Mouse (Mus musculus) lung, adult 2 months (tissue): ENCODE measurements around the gene Mettl7a2. TPM values are rescaled to one million over a fixed set of nuclear protein-coding genes. Genes with fewer than 3 reads are reported as not detected.
"Not testable (repeated sequence)": the region's sequence is repeated elsewhere in the genome, so short reads cannot be mapped to it uniquely, and the experiment has no call there.

Experiments
- DNase-seq: peaks from one replicate; pipeline ENCODE4 v3.0.0; 2022
- H3K4me1 ChIP-seq: fragments of 200-500 bp; 2 replicates; pipeline ENCODE4 v1.6.1; 2011; ENCODE audit warnings: low read length; ENCODE audit not compliant: control insufficient read depth, insufficient read depth
- H3K4me3 ChIP-seq: fragments of 200-500 bp; replicated peaks from 2 replicates; pipeline ENCODE3; 2011; ENCODE audit warnings: low read depth, mild to moderate bottlenecking, control low read depth, low read length; ENCODE audit errors: extremely low read depth
- CTCF ChIP-seq: fragments of 200-500 bp; IDR thresholded peaks from 2 replicates; pipeline ENCODE4 v1.5.1; 2011; ENCODE audit warnings: mild to moderate bottlenecking, low read length, control low read depth; ENCODE audit not compliant: insufficient read depth
- POLR2A ChIP-seq: fragments of 200-500 bp; IDR thresholded peaks from 2 replicates; pipeline ENCODE4 v1.6.1; 2011; ENCODE audit warnings: low read depth, mild to moderate bottlenecking, control low read depth, low read length, borderline replicate concordance; ENCODE audit errors: extremely low read depth
- WGBS: fragments of 180-500 bp; shearing (Covaris S2); methylation state at CpG from one replicate; pipeline ENCODE4 v1.1.7; 2018; 5-methylcytosine and 5-hydroxymethylcytosine counted together
- polyA plus RNA-seq: library from polyadenylated mRNA; depleted of rRNA; stranded (reverse); fragments of >200 nt; gene quantifications from 2 replicates; pipeline ENCODE4 v1.2.3, GENCODE M21; 2012; rRNA removed

The Mettl7a2 gene
- polyA plus RNA-seq, result 0.10 TPM in 1 of 2 replicates, not detected in the other

GRCm38 (mm10) chr15:100352711-100353250, at the start of gene Mettl7a2, which contains the start of gene Methig1:
Gene Mettl7a2, plus strand, starts transcription at chr15:100353200.
Gene Methig1, plus strand, starts transcription at chr15:100353149.
- 77% methylated on average over 10 of the region's 10 CpGs for WGBS

DNA sequence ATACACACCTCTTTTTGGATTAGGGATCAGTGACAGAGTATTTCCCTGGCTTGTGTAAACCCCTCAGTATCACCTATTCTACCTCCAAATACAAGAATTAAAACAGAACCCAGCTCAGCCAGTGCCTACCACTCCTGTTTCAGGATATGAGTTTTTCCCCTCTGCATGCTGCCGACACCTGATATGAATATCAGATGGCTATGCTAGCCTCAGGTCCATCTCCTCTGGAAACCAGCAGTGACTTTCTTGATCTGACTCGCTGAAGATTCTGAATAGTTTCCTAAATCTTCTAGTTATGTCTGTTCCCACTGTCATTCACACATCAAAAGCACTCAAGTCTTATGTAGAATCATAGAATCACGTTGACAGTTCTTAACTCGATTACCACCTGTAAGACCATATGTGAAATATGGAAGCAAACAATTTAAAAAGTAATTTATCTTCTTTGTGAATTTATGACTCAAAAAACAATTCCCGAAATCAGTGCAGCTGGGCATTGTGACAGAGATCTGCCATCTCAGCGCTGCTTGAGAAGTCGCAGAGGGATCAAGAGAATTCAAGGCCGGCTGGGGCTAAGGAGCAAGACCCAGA, 49.5 kb upstream of the Mettl7a2 start:
- peak overlapping the region; percentile 1 for H3K4me3 ChIP-seq
- no peak for DNase-seq
- TF ChIP-seq POLR2A (no peak), CTCF (no peak)

More at GRCm38 (mm10) chr15:100352711-100353250, at the start of gene Mettl7a2, which contains the start of gene Methig1:
- Histone ChIP-seq H3K4me1 (no peaks in the 10 kb centered on the region), H3K4me3 (no peak within 1 kb of the TSS)
- no peak for TF ChIP-seq POLR2A
- no peak for TF ChIP-seq CTCF
- no peak for DNase-seq

GRCm38 (mm10) chr15:100304019-100304991, 48.7 kb upstream of the Mettl7a2 start, which contains the start of gene Mettl7a1:
Gene Mettl7a1, plus strand, starts transcription at chr15:100304140.
- DNase-seq, result peak; percentile 88
- Histone ChIP-seq H3K4me1 (no peaks in the 10 kb centered on the region), H3K4me3 (peak within 1 kb of the TSS; percentile 73)
- WGBS, result 2% methylated on average over 21 of the region's 30 CpGs
- TF ChIP-seq POLR2A (peak; percentile 98), CTCF (no peak)

More for the DNA sequence above, 49.5 kb upstream of the Mettl7a2 start:
- no peaks in the 10 kb centered on the region for H3K4me1 ChIP-seq
- WGBS, result 35% methylated on average over 8 of the region's 8 CpGs

- Histone ChIP-seq H3K4me3 (peak overlapping the region; percentile 57), H3K4me1 (no peaks in the 10 kb centered on the region)
- TF ChIP-seq POLR2A (no peak), CTCF (no peak)
- WGBS, result 60% methylated on average over 2 of the region's 2 CpGs
- DNase-seq, result no peak
Measured at GRCm38 (mm10) chr15:100306201-100306600, 46.8 kb upstream of the Mettl7a2 start.

- peak overlapping the region; percentile 41 for H3K4me3 ChIP-seq
- not testable (repeated sequence) for H3K4me1 ChIP-seq, DNase-seq
- TF ChIP-seq CTCF, result 0 out of 2 replicates have a peak, but pooled peaks have one; percentile 29
- 15% methylated on average over 11 of the region's 11 CpGs for WGBS
Measured at GRCm38 (mm10) chr15:100307438-100308096, 45.4 kb upstream of the Mettl7a2 start.

DNA sequence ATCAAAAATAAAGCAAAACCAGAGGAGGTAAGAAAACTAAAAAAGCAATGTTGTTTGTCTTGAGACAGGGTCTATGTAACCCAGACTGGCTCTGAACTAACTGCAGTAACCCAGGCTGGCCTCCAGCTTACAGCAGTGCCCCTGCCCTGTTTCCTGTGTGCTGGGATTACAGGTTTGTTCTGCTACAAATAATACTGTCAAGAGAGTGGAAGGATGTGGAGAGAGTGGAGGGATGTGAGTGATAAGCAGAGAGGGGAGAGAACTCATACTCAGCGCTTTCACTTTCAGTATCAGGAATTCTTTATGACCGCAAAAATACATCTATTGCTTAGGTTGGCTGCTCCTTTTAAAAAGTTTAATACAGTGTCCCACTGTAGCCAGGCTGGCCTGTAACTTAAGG, 40.7 kb upstream of the Mettl7a2 start:
- no peak for DNase-seq
- no peak for TF ChIP-seq CTCF
- no peak for TF ChIP-seq POLR2A
- Histone ChIP-seq H3K4me1 (peaks cover 3% of the 10 kb centered on the region; the same call in 1 of the 2 replicates), H3K4me3 (no peak overlapping the region)
- WGBS, result 24% methylated on average over 2 of the region's 2 CpGs

GRCm38 (mm10) chr15:100314448-100315145, 38.4 kb upstream of the Mettl7a2 start:
- peaks cover 13% of the 10 kb centered on the region for H3K4me1 ChIP-seq
- 93% methylated on average over 5 of the region's 5 CpGs for WGBS
- no peak overlapping the region for H3K4me3 ChIP-seq
- TF ChIP-seq POLR2A (no peak), CTCF (no peak)
- DNase-seq, result no peak

DNA sequence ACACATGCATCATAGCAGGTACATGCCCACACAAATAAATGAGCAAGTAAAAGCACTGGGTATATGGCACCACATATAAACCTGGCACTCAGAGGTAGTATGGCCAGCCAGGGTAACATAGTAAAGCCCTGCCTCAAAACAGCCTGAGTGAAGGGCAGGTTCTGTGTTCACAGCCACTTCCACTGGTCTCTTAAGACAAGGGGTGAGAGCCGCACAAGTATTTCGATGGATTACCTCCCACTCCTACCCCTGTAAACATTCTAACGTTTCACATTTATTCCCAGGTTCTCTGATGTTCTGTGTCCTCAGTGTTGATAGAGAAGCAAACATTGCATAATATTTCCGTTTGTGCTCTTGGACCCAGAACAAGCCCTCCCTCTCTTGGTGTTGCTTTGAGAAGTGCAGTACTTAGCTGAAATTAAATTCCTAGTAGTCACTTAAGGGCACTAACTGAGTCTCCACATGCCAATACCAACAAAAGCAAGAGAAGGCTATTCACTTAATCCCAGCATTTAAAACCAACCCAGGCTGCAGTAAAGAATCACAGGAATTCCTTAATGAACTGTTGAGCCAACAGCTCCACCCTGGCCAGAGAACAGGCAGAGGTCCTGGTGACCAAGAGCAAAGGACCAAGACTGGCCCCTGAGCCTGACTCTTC, 34.9 kb upstream of the Mettl7a2 start:
- peaks cover 15% of the 10 kb centered on the region for H3K4me1 ChIP-seq
- not testable (repeated sequence) for DNase-seq, H3K4me3 ChIP-seq
- 38% methylated on average over 4 of the region's 4 CpGs for WGBS
